Mouse (Mus musculus) kidney, adult 11 months (tissue): Measurements from ENCODE around the gene Acaa1a.
A peak's percentile ranks its signal among the peaks of the same experiment; 100 is the strongest.

Experiments used
- DNase-seq: peaks from one replicate; pipeline ENCODE4 v3.0.0; 2022

The Acaa1a gene

DNA sequence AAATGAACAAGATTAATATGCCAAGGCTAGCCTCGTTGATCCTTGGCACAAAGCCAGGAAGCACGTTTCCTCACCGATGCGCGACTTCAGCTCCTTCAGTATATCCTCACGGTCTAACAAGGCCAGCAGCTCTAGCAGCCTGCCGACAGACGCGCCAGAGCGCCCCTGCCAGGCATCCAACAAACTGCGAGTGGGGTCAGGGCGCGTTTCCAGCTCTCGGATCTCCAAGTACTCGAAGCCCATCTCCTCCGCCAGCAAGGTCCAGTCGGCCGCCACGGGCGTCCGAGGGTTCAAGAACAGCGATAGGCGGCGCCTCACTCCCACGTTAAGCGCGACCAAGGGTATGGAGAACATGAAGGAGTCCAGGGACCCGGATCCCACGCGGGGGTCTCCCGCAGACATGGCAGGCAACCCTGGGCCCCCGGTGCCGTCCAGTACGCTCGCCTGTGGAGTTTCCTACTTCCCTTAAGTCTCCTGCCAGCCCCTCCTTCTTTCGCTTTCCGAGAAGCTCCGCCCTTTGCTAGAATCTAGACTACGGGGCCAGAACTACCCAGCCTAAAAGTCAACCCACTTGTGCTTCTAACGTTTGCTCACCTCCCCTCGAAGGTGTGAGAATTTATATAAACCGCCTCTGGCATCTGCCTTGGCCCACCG, at the start of gene Acaa1a:
Gene Acaa1a, plus strand, starts transcription at position 119 of the 654 bp plus-strand sequence.
- DNase-seq: peak; percentile 81

GRCm38 (mm10) chr9:119290791-119291190, 48.7 kb upstream of the Acaa1a start:
- no peak for DNase-seq

- DNase-seq: no peak
Observed at GRCm38 (mm10) chr9:119297696-119298095, 41.8 kb upstream of the Acaa1a start.

- DNase-seq: no peak
Observed at GRCm38 (mm10) chr9:119298563-119298962, 40.9 kb upstream of the Acaa1a start.

DNA sequence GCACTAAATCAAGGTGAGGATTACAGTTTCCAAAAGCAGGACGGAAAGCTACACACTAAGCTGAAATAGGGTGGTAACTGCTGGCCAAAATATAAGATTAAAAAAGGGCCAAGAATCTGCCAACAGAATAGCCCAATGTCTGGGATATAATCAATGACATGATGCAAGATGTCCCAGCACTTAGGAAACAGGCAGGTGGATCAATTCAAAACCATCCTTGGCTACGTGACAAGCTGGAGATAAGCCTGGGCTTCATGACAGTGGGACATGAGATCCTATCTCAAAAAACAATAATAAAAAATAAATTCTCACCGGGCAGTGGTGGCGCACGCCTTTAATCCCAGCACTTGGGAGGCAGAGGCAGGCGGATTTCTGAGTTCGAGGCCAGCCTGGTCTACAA, 33.6 kb upstream of the Acaa1a start:
- DNase-seq: no peak

DNA sequence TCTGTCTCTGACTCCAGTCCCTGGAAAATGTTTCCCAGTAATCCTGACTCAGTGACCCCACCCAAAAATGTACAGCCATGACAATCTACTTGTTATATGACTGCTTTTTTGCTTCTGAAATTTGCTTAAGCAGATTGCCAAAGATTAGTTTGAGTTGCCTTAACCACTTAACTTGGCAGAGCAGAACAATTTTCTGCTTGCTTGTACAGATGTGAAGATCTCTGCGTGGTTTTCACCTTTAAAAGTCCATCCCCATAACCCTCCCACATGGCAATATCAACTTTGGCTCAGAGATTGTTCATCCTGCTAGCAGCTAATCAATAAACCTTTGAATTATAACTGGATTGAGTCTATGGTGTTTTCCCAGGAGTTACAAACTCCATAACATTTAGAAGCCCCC, 30.4 kb upstream of the Acaa1a start:
- DNase-seq: no peak

DNA sequence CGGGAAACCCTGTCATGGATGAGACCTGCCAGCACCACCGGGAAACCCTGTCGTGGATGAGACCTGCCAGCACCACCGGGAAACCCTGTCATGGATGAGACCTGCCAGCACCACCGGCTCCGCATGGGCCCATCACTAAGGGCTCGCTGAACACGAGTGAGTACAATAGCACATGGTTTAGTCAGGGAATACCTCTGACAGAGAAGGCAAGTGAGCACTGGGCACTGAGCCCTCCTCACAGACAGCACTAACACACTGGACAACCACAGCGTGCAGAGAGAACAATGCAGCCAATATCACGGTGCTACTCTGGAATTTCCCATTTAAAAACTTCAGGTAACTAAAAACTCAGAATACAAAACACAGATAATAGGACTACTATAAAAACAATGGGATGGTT, 26.4 kb upstream of the Acaa1a start:
- no peak for DNase-seq

- no peak for DNase-seq
Observed at GRCm38 (mm10) chr9:119318891-119319290, 20.6 kb upstream of the Acaa1a start.

DNA sequence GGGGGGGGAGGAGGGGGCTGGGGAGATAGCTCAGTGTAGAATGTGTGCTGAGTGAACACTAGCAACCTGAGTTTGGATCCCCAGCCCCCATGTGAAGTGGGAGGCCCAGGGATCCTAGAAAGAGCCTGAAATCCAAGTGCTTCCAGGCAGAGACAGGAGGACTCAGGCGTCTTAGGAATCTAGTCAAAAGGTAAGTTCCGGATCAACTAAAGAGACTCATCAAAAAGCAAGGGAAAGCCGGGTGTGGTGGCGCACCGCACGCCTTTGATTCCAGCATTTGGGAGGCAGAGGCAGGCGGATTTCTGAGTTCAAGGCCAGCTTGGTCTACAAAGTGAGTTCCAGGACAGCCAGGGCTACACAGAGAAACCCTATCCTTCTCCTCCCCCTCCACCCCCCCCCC, 19.0 kb upstream of the Acaa1a start:
- no peak for DNase-seq

GRCm38 (mm10) chr9:119320946-119321345, 18.5 kb upstream of the Acaa1a start:
- no peak for DNase-seq

DNA sequence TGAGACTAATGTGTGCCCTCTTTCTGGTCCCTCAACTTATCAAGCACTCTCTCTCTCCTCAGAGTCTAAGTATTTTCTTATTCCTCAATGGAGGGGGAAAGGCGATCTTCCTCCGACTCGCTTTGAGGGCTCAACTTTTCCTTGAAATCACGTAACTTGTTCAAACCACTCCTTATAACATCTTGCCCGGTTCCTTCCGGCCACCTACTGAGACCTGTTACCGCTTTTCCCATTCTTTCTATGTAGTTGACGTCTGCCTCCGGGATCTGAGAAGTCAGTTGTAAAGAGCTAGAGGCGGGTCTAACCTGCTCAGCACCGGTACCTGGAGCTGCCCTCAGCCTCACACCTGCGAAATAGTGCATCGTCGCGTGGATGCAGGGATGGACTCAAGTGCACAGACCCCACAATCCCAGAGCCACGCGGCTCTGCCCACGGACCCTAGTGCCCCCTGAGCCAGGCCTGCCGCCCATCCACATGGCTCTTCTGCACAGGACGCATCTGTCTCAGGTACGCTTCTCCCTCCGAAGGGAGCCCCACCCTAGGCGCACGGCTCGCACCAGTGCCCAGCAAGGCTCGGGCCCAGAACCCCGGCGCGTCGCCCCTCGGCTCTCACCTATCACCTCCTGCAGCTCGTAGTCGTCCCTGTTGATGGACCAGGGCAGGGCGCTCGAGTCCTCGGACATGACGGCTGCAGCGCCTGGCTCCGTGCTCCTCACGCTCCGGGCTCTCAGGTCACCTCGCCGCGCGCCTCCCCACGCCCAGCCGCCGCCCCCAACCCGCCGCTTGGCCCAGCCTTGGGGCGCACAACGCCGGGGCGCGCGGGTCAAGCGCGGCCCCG, 17.9 kb upstream of the Acaa1a start:
- DNase-seq: no peak

DNA sequence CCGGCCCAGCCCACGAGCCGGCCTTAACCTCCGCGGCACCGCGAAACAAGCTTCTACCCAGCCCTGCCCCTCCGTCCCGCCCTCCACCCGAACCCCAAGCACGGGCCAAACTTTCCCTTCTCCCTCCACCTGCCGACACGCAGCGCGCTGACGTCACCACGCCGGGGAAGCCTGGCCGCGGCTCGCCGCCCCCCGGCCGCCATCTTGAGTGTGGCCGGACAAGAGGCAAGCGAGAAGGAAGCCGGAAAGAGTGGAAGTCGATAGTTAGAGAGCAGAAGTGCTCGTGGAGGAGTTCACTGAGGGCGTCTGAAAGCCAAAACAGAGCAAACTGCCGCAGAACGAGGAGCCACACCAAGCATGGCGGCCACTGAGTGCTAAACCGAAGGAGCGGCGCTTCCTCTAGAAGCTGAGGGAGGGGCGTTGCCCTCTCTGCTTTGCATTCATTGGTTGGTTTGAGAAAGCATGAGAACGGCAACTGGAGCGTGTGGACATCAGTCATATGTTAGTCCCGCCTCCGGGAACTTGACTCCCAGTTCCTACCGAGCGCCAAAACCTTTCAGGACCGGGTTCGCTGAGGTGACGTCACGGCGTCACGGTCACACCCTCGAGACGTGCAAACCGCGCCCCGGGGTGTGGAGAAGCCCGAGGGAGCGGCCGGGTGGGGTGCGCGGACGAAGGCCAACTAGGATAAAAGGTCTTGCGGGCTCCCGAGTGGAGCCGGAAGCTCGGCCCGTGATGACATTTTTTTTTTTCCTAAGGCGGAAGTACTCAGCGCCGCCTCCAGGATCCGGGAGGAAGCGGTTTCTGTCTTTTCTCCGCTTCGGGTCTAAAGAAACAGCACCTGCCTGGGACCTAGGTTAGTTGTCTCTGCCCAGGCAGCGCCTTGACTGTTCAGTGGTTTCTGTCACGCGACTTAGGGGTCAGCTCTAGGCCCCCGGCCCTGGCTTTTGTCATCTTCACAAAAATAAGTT, 16.9 kb upstream of the Acaa1a start, which contains the start of gene Oxsr1:
Gene Oxsr1, minus strand, starts transcription at position 139 of the 971 bp plus-strand sequence.
- DNase-seq: peak; percentile 100

GRCm38 (mm10) chr9:119323260-119323645, 16.2 kb upstream of the Acaa1a start:
- DNase-seq: no peak

- DNase-seq: no peak
Observed at GRCm38 (mm10) chr9:119324130-119324529, 15.3 kb upstream of the Acaa1a start.

- no peak for DNase-seq
Observed at GRCm38 (mm10) chr9:119328488-119328887, 11.0 kb upstream of the Acaa1a start.

DNA sequence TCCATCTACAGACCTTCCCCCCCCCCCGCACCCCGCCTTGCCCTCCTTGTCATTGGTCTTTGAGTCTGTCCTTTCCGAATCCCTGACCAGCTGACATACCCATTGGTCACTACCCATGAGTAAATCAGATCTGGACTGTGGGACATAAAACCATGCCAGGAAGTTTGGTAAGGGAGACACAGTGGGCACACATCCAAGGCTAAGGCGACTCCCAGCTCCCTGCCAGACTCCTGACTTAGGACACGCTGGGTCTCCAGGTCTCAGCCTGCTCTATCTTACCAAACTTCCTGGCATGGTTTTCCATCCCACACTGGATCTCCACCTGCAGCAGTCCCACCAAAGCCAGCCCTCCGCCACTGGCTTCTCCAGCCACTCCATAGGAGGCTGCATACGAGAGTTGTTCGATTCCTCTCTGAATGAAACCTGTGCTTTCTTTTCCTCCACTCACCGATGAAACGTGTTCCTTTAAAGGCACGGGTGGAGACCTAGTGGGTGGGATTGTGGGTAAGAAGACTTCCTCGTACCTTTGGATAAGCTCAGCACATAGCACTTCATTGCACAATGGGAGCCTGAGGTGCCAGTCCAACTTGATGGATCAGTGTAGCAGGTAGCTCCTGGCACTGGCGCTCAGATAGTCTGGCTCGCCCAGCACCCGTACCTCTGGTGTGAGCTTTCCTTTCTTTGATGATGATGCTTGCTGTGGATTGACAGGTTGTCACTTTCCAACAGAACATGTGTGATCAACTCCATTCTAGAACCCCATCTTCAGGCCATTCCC, 9.1 kb upstream of the Acaa1a start:
- no peak for DNase-seq

- DNase-seq: peak; percentile 57
Observed at GRCm38 (mm10) chr9:119334324-119334723, 5.2 kb upstream of the Acaa1a start.

DNA sequence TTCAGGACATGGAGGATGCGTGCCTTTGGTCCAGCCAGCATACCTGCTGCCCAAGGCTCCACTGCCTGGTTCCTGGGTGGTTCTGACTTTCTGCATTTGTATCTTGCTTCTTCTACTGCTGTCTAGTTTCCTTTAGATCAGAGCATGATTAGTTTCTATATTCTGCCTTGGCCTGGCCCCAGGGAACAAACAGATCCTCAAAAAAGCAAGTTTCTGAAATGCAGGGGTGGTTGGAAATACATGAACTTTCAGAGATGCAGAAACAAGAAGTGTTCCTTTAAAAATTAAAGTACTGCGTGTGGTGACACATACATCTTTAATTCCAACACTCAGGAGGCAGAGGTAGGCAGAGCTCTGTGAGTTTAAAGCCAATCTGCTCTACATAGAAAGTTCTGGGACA, 4.6 kb upstream of the Acaa1a start:
- DNase-seq: no peak

GRCm38 (mm10) chr9:119335571-119335970, 3.9 kb upstream of the Acaa1a start:
- DNase-seq: no peak

- no peak for DNase-seq
Observed at GRCm38 (mm10) chr9:119337842-119338241, 1.6 kb upstream of the Acaa1a start.

- no peak for DNase-seq
Observed at GRCm38 (mm10) chr9:119338350-119338749, 1.1 kb upstream of the Acaa1a start.

- DNase-seq: no peak
Observed at GRCm38 (mm10) chr9:119339106-119339505, 370 bp upstream of the Acaa1a start.
